Mouse (Mus musculus) lung, postnatal 0 days (tissue): Measurements from ENCODE around the gene Tmem44. TPM values are rescaled to one million over a fixed set of nuclear protein-coding genes. Genes with fewer than 3 reads are reported as not detected.
A peak's percentile ranks its signal among the peaks of the same experiment; 100 is the strongest.

Experiments used
- ATAC-seq: fragments of 200-750 bp; cut with Nextera tagmentation; 2 replicates; pipeline ENCODE4 v1.8.0; 2017; ENCODE audit warnings: moderate library complexity
- DNase-seq: peaks from one replicate; pipeline ENCODE4 v3.0.0-alpha.2; 2016; ENCODE audit warnings: low spot score
- H3K27ac ChIP-seq: fragments of 300-500 bp; sonication (generic); 2 replicates; pipeline ENCODE4 v1.5.1; 2014; ENCODE audit warnings: antibody characterized with exemption, mild to moderate bottlenecking, low read length, mixed read lengths
- H3K27me3 ChIP-seq: fragments of 300-500 bp; sonication (generic); replicated peaks from 2 replicates; pipeline ENCODE4 v1.6.1; 2014; ENCODE audit warnings: low read length, mixed read lengths; ENCODE audit not compliant: insufficient read depth
- H3K36me3 ChIP-seq: fragments of 300-500 bp; sonication (generic); 2 replicates; pipeline ENCODE4 v1.6.1; 2014; ENCODE audit warnings: low read length, mixed read lengths; ENCODE audit not compliant: insufficient read depth
- H3K4me1 ChIP-seq: fragments of 300-500 bp; sonication (generic); 2 replicates; pipeline ENCODE4 v1.6.1; 2014; ENCODE audit warnings: antibody characterized with exemption, low read depth, low read length, mixed read lengths; ENCODE audit not compliant: insufficient read depth
- H3K4me2 ChIP-seq: fragments of 300-500 bp; sonication (generic); replicated peaks from 2 replicates; pipeline ENCODE4 v1.6.1; 2014; ENCODE audit warnings: low read depth, mild to moderate bottlenecking, low read length, moderate library complexity, mixed read lengths
- H3K4me3 ChIP-seq: fragments of 300-500 bp; sonication (generic); 2 replicates; pipeline ENCODE4 v1.5.1; 2014; ENCODE audit warnings: low read depth, low read length
- H3K9ac ChIP-seq: fragments of 300-500 bp; sonication (generic); replicated peaks from 2 replicates; pipeline ENCODE4 v1.6.1; 2014; ENCODE audit warnings: low read depth, mild to moderate bottlenecking
- H3K9me3 ChIP-seq: fragments of 300-500 bp; sonication (generic); 2 replicates; pipeline ENCODE4 v1.6.1; 2016; ENCODE audit warnings: low read length, mixed read lengths
- CTCF ChIP-seq: IDR thresholded peaks from 2 replicates; pipeline ENCODE4 v1.5.1; 2016; ENCODE audit warnings: antibody characterized with exemption, mild to moderate bottlenecking
- EP300 ChIP-seq: IDR thresholded peaks from 2 replicates; pipeline ENCODE4 v1.6.1; 2016; ENCODE audit warnings: antibody characterized with exemption, mild to moderate bottlenecking, control low read depth
- WGBS: fragments of 180-500 bp; shearing (Covaris S2); extraction: QIAGEN DNeasy Blood & Tissue Kit; methylation state at CpG from one replicate; pipeline ENCODE4 v1.1.7; 2014; 5-methylcytosine and 5-hydroxymethylcytosine counted together
- polyA plus RNA-seq: library from polyadenylated mRNA; unstranded; fragments of >200 nt; fragmentation: Nextera tagmentation; extraction: Ambion mirVana; gene quantifications from 2 replicates; pipeline ENCODE4 v1.2.1, GENCODE M21; 2015

Gene Tmem44
- polyA plus RNA-seq, 1 experiment from 2014 or later = 17.9 TPM

DNA sequence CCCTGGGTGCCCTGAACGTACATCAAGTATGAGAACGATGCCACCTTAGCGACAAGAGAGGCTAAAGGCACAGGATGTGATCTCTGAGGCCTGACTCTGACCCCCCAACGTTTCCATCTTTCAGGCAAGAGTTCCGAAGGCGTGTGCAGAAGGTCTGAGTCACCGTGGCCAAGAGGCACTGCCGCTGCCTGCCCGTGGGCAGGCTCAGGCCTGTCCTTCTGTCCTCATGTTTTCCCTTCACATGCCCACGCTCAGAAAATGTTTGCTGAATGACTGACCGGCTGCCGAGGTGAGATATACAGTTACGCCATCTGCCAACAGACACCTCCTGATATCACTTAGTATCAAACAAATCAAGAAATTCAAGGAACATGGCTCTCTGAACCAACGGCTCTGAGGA lies 24.9 kb downstream of the Tmem44 start:
- DNase-seq = no peak
- no peak overlapping the region for H3K9ac ChIP-seq
- ATAC-seq = no peak
- H3K27ac ChIP-seq = no peak overlapping the region
- no peak for TF ChIP-seq CTCF
- TF ChIP-seq EP300 = no peak
- no peaks in the 10 kb centered on the region for H3K36me3 ChIP-seq
- H3K27me3 ChIP-seq = no peaks in the 10 kb centered on the region
- no peak overlapping the region for H3K4me2 ChIP-seq
- H3K4me3 ChIP-seq = no peak overlapping the region
- no peaks in the 10 kb centered on the region for H3K9me3 ChIP-seq
- 76% methylated on average over 14 of the region's 14 CpGs for WGBS
- H3K4me1 ChIP-seq = no peaks in the 10 kb centered on the region

DNA sequence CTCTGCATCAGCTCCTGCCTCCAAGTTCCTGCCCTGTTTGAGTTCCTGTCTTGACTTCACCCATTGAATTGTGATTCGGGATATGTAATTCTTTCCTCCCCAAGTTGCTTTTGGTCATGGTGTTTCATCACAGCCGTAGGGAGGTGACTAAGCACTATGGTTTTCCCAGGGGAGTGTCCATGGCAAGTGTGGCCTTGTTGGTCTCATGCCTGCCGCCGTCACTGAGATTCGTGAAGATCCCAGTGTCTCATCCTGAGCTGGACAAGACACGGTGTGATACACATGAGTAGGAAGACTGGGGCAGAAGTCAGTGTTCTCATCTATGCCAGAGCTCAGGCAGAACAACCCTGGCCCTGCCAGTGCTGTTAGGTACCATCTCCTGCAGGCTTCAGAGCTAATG lies 26.2 kb downstream of the Tmem44 start:
- 89% methylated on average over 6 of the region's 6 CpGs for WGBS
- Histone ChIP-seq H3K9me3 (no peaks in the 10 kb centered on the region), H3K4me3 (no peak overlapping the region), H3K4me2 (no peak overlapping the region), H3K27me3 (no peaks in the 10 kb centered on the region), H3K36me3 (no peaks in the 10 kb centered on the region), H3K27ac (no peak overlapping the region), H3K4me1 (no peaks in the 10 kb centered on the region), H3K9ac (no peak overlapping the region)
- DNase-seq (no peak), ATAC-seq (no peak)
- TF ChIP-seq CTCF = no peak
- TF ChIP-seq EP300 = no peak

DNA sequence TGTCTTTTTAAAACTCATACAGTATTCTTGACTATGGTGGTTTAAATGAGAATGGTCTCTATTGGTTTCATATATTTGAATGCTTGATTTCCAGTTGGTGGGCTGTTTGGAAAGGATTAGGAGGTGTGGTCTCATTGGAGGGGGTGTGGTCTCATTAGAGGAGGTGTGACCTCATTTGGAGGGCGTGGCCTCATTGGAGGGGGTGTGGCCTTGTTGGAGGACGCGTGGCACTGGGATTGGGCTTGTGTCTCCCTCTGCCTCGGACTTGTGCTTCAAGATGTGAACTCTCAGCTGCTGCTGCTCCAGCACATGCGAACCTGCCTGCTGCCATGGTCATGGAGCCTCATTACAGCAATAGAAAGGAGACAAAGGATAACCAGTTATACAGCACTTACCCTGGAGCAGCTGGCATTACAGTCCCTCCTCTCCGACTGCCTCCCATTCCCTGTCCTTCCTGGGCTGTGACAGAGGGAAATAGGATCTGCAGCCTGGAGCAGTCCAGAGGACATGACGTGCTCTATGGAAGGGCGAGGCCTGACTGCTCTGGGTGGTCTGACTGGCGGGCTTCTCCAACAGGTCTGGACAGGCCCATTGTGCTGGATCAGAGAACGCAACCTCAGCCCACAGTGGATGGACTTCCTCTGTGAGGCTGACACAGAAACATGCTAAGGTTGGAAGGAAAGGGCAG lies 28.2 kb downstream of the Tmem44 start:
- H3K9me3 ChIP-seq = no peaks in the 10 kb centered on the region
- DNase-seq (no peak), ATAC-seq (no peak)
- H3K4me2 ChIP-seq = no peak overlapping the region
- 73% methylated on average over 10 of the region's 10 CpGs for WGBS
- TF ChIP-seq EP300 (no peak), CTCF (no peak)
- no peaks in the 10 kb centered on the region for H3K27me3 ChIP-seq
- no peak overlapping the region for H3K4me3 ChIP-seq
- H3K27ac ChIP-seq = no peak overlapping the region
- no peaks in the 10 kb centered on the region for H3K36me3 ChIP-seq
- H3K4me1 ChIP-seq = peaks cover 7% of the 10 kb centered on the region; the same call in 1 of the 2 replicates
- H3K9ac ChIP-seq = no peak overlapping the region

DNA sequence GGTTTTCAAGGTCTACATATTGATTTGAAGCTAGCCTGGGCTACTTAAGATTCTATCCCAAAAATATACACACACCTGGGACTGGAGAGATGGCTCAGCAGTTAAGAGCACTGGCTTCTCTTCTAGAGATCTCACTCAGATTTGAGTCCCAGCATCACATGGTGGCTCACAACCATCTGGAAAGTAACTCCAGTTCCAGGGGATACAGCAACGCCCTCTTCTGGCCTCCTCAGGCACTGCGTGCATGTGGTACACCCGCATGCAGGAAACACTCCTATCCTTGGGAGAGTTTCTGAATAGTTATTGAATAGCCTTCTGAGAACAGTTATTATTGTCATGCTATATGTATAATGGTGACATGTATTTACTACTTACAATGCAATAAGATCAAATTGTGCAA lies 29.5 kb downstream of the Tmem44 start:
- Histone ChIP-seq H3K27me3 (no peaks in the 10 kb centered on the region), H3K36me3 (no peaks in the 10 kb centered on the region), H3K9ac (no peak overlapping the region), H3K4me2 (no peak overlapping the region), H3K4me1 (peaks cover 7% of the 10 kb centered on the region; the same call in 1 of the 2 replicates), H3K27ac (no peak overlapping the region), H3K9me3 (no peaks in the 10 kb centered on the region), H3K4me3 (no peak overlapping the region)
- 68% methylated on average over 3 of the region's 3 CpGs for WGBS
- TF ChIP-seq EP300 (no peak), CTCF (peak; percentile 51)
- DNase-seq (no peak), ATAC-seq (no peak)

DNA sequence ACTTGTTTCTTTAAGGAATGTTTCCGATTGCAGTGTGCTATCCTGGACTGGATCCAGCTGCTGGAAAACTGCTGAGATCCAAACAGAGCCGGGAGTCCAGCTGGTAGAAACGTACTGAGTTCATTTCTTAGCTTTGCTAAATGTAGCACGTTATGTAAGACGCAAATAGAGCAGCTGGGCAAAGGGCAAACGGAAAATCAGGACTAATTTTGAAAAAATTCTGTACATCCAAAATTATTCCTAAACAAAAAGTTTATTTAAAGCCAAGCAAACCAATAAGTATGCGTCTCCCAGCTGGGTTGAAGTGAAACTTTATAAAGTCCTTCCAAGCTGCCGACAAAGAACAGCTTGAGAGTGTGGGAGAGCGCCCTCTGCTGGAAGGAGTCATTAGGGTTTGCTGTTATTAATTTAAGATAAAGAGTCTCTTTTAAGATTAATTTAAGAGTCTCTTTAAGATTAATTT lies 30.2 kb downstream of the Tmem44 start:
- Histone ChIP-seq H3K9me3 (no peaks in the 10 kb centered on the region), H3K4me3 (no peak overlapping the region; the same call in 1 of the 2 replicates), H3K9ac (no peak overlapping the region), H3K4me1 (peaks cover 7% of the 10 kb centered on the region; the same call in 1 of the 2 replicates), H3K4me2 (peak overlapping the region; percentile 45), H3K27ac (peak overlapping the region; percentile 33; the same call in 1 of the 2 replicates), H3K36me3 (no peaks in the 10 kb centered on the region), H3K27me3 (no peaks in the 10 kb centered on the region)
- 13% methylated on average over 9 of the region's 9 CpGs for WGBS
- DNase-seq (peak; percentile 92), ATAC-seq (peak; percentile 69)
- no peak; the same call in 1 of the 2 replicates for TF ChIP-seq EP300
- TF ChIP-seq CTCF = peak; percentile 82

DNA sequence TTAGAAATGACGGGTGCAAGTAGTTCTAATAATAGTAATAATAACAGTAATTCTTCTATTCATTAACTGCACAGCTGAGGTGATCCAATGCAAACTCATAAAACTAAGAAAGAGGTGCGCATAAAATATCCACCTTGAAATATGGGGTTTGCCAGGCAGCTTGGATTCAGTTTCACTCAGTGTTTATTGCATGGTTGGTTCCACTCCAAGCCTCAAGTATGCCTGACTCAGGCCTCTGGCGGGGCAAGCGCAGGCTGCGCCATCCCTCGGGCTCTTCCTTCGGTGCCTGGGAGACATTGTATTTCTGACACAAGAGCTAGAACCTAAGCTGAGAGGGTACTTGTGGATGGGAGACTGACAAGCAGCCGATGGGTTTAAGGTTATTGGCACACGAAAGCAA lies 32.0 kb downstream of the Tmem44 start:
- H3K36me3 ChIP-seq = no peaks in the 10 kb centered on the region
- DNase-seq (peak; percentile 57), ATAC-seq (no peak)
- no peaks in the 10 kb centered on the region for H3K9me3 ChIP-seq
- H3K27me3 ChIP-seq = no peaks in the 10 kb centered on the region
- WGBS = 55% methylated on average over 9 of the region's 9 CpGs
- TF ChIP-seq CTCF = no peak
- no peak for TF ChIP-seq EP300
- H3K4me2 ChIP-seq = no peak overlapping the region
- H3K9ac ChIP-seq = no peak overlapping the region
- no peak overlapping the region for H3K4me3 ChIP-seq
- peaks cover 7% of the 10 kb centered on the region; the same call in 1 of the 2 replicates for H3K4me1 ChIP-seq
- no peak overlapping the region for H3K27ac ChIP-seq
